Mouse (Mus musculus) heart, embryonic 12.5 days (tissue): ENCODE results near the gene Faim2. TPM values are rescaled to one million over a fixed set of nuclear protein-coding genes. Genes with fewer than 3 reads are reported as not detected.

Experiments
- polyA plus RNA-seq: library from polyadenylated mRNA; unstranded; fragments of >200 nt; fragmentation: Nextera tagmentation; extraction: Ambion mirVana; gene quantifications from 2 replicates; pipeline ENCODE4 v1.2.1, GENCODE M21; 2016

Faim2 gene
- polyA plus RNA-seq, 1 experiment from 2014 or later, result 0.09 TPM

Other genes with a start within 250 kb of the Faim2 start
- 44.0 and 44.4 TPM in 2 replicates for gene Prpf40b, start 233.1 kb downstream of the Faim2 start, polyA plus RNA-seq
- 0.27 and 0.31 TPM in 2 replicates for gene Fam186b, start 232.3 kb downstream of the Faim2 start, polyA plus RNA-seq
- gene Fmnl3, start 157.7 kb downstream of the Faim2 start, polyA plus RNA-seq, result 17.2 and 21.0 TPM in 2 replicates
- gene Tmbim6, start 135.3 kb downstream of the Faim2 start, polyA plus RNA-seq, result 251 and 253 TPM in 2 replicates
- gene Nckap5l, start 70.4 kb downstream of the Faim2 start, polyA plus RNA-seq, result 11.4 and 12.0 TPM in 2 replicates
- gene Bcdin3d, start 53.4 kb downstream of the Faim2 start, polyA plus RNA-seq, result 11.3 and 12.2 TPM in 2 replicates
- gene Aqp2, start 50.9 kb upstream of the Faim2 start, polyA plus RNA-seq, result not detected in 2 replicates
- gene Aqp5, start 62.6 kb upstream of the Faim2 start, polyA plus RNA-seq, result 0.58 and 0.70 TPM in 2 replicates
- gene Aqp6, start 73.2 kb upstream of the Faim2 start, polyA plus RNA-seq, result not detected in 2 replicates
- 131 and 140 TPM in 2 replicates for gene Racgap1, start 123.5 kb upstream of the Faim2 start, polyA plus RNA-seq
- 2.6 and 3.2 TPM in 2 replicates for gene Asic1, start 142.2 kb upstream of the Faim2 start, polyA plus RNA-seq
- 25.5 and 29.3 TPM in 2 replicates for gene Smarcd1, start 174.0 kb upstream of the Faim2 start, polyA plus RNA-seq
- gene Gm17349, start 177.3 kb upstream of the Faim2 start, polyA plus RNA-seq, result not detected in 2 replicates
- gene Gpd1, start 189.3 kb upstream of the Faim2 start, polyA plus RNA-seq, result 0.77 and 1.1 TPM in 2 replicates
- gene Cox14, start 197.5 kb upstream of the Faim2 start, polyA plus RNA-seq, result 168 and 170 TPM in 2 replicates
- 53.9 and 55.4 TPM in 2 replicates for gene Cers5, start 244.7 kb upstream of the Faim2 start, polyA plus RNA-seq